Mouse (Mus musculus): Measurements from ENCODE around the gene Scyl2. TPM values are rescaled to one million over a fixed set of nuclear protein-coding genes. Genes with fewer than 3 reads are reported as not detected.
A peak's percentile ranks its signal among the peaks of the same experiment; 100 is the strongest.

Gene Scyl2
- polyA plus RNA-seq, 1 experiment from 2014 or later: 13.0 TPM

GRCm38 (mm10) chr10:89621129-89621528 lies 65.0 kb downstream of the Scyl2 start, which contains the start of gene Slc17a8:
Gene Slc17a8, minus strand, starts transcription at chr10:89621253.
- Histone ChIP-seq H3K4me2 (no peak within 1 kb of the TSS), H3K4me1 (ENCODE audit: insufficient read depth) (no peaks in the 10 kb centered on the region), H3K27ac (ENCODE audit: low read depth) (no peak within 1 kb of the TSS), H3K9ac (no peak within 1 kb of the TSS), H3K27me3 (ENCODE audit: insufficient read depth, low read length) (no peaks in the 10 kb centered on the region), H3K9me3 (ENCODE audit: low read depth, low read length) (no peaks in the 10 kb centered on the region), H3K36me3 (ENCODE audit: insufficient read depth) (no peaks in the 10 kb centered on the region), H3K4me3 (ENCODE audit: low read depth, low read length) (no peak within 1 kb of the TSS)
- ATAC-seq (ENCODE audit: insufficient read depth): no peak
- no peak for TF ChIP-seq CTCF (IDR thresholded peaks at IDR 0.05; ENCODE audit: low read depth)
- DNase-seq: peak; percentile 3
- 19% methylated on average over 7 of the region's 7 CpGs for WGBS

- no peak for TF ChIP-seq CTCF (IDR thresholded peaks at IDR 0.05; ENCODE audit: low read depth)
- 56% methylated on average over 5 of the region's 5 CpGs for WGBS
- Histone ChIP-seq H3K36me3 (ENCODE audit: insufficient read depth) (no peaks in the 10 kb centered on the region), H3K27me3 (ENCODE audit: insufficient read depth, low read length) (no peaks in the 10 kb centered on the region), H3K9me3 (ENCODE audit: low read depth, low read length) (no peaks in the 10 kb centered on the region), H3K4me3 (ENCODE audit: low read depth, low read length) (no peak overlapping the region), H3K9ac (no peak overlapping the region), H3K4me1 (ENCODE audit: insufficient read depth) (no peaks in the 10 kb centered on the region), H3K4me2 (no peak overlapping the region), H3K27ac (ENCODE audit: low read depth) (no peak overlapping the region)
- ATAC-seq (ENCODE audit: insufficient read depth): no peak
- DNase-seq: no peak
Observed at GRCm38 (mm10) chr10:89599311-89599710, 86.8 kb downstream of the Scyl2 start.

- Histone ChIP-seq H3K9ac (no peak overlapping the region), H3K36me3 (ENCODE audit: insufficient read depth) (no peaks in the 10 kb centered on the region), H3K27me3 (ENCODE audit: insufficient read depth, low read length) (no peaks in the 10 kb centered on the region), H3K4me1 (ENCODE audit: insufficient read depth) (no peaks in the 10 kb centered on the region), H3K4me3 (ENCODE audit: low read depth, low read length) (no peak overlapping the region), H3K9me3 (ENCODE audit: low read depth, low read length) (no peaks in the 10 kb centered on the region), H3K27ac (ENCODE audit: low read depth) (no peak overlapping the region), H3K4me2 (no peak overlapping the region)
- DNase-seq: no peak
- WGBS: 75% methylated on average over 4 of the region's 4 CpGs
- ATAC-seq (ENCODE audit: insufficient read depth): no peak
- no peak for TF ChIP-seq CTCF (IDR thresholded peaks at IDR 0.05; ENCODE audit: low read depth)
Observed at GRCm38 (mm10) chr10:89597275-89597674, 88.8 kb downstream of the Scyl2 start.

GRCm38 (mm10) chr10:89595935-89596334 lies 90.2 kb downstream of the Scyl2 start:
- H3K27ac ChIP-seq (ENCODE audit: low read depth): no peak overlapping the region
- TF ChIP-seq CTCF (IDR thresholded peaks at IDR 0.05; ENCODE audit: low read depth): no peak
- 78% methylated on average over 5 of the region's 5 CpGs for WGBS

GRCm38 (mm10) chr10:89595514-89595913 lies 90.6 kb downstream of the Scyl2 start:
- ATAC-seq (ENCODE audit: insufficient read depth): no peak
- no peak for DNase-seq
- TF ChIP-seq CTCF (IDR thresholded peaks at IDR 0.05; ENCODE audit: low read depth): no peak
- H3K9me3 ChIP-seq (ENCODE audit: low read depth, low read length): no peaks in the 10 kb centered on the region
- no peak overlapping the region for H3K9ac ChIP-seq
- H3K27ac ChIP-seq (ENCODE audit: low read depth): no peak overlapping the region
- H3K4me3 ChIP-seq (ENCODE audit: low read depth, low read length): no peak overlapping the region
- WGBS: 55% methylated on average over 1 of the region's 1 CpGs
- no peak overlapping the region for H3K4me2 ChIP-seq
- H3K36me3 ChIP-seq (ENCODE audit: insufficient read depth): no peaks in the 10 kb centered on the region
- no peaks in the 10 kb centered on the region for H3K4me1 ChIP-seq (ENCODE audit: insufficient read depth)
- H3K27me3 ChIP-seq (ENCODE audit: insufficient read depth, low read length): no peaks in the 10 kb centered on the region

More at GRCm38 (mm10) chr10:89595935-89596334, 90.2 kb downstream of the Scyl2 start:
- H3K9me3 ChIP-seq (ENCODE audit: low read depth, low read length): no peaks in the 10 kb centered on the region
- no peak overlapping the region for H3K4me2 ChIP-seq
- no peak for DNase-seq
- ATAC-seq (ENCODE audit: insufficient read depth): no peak
- H3K27me3 ChIP-seq (ENCODE audit: insufficient read depth, low read length): no peaks in the 10 kb centered on the region
- no peaks in the 10 kb centered on the region for H3K36me3 ChIP-seq (ENCODE audit: insufficient read depth)
- H3K4me1 ChIP-seq (ENCODE audit: insufficient read depth): no peaks in the 10 kb centered on the region
- no peak overlapping the region for H3K9ac ChIP-seq
- H3K4me3 ChIP-seq (ENCODE audit: low read depth, low read length): no peak overlapping the region

GRCm38 (mm10) chr10:89594309-89594708 lies 91.8 kb downstream of the Scyl2 start:
- no peak overlapping the region for H3K4me2 ChIP-seq
- DNase-seq: no peak
- H3K4me1 ChIP-seq (ENCODE audit: insufficient read depth): no peaks in the 10 kb centered on the region
- WGBS: 47% methylated on average over 4 of the region's 4 CpGs
- H3K9me3 ChIP-seq (ENCODE audit: low read depth, low read length): no peaks in the 10 kb centered on the region
- H3K9ac ChIP-seq: no peak overlapping the region
- H3K36me3 ChIP-seq (ENCODE audit: insufficient read depth): no peaks in the 10 kb centered on the region
- H3K4me3 ChIP-seq (ENCODE audit: low read depth, low read length): no peak overlapping the region
- ATAC-seq (ENCODE audit: insufficient read depth): no peak
- H3K27ac ChIP-seq (ENCODE audit: low read depth): no peak overlapping the region
- TF ChIP-seq CTCF (IDR thresholded peaks at IDR 0.05; ENCODE audit: low read depth): no peak
- H3K27me3 ChIP-seq (ENCODE audit: insufficient read depth, low read length): no peaks in the 10 kb centered on the region

- Histone ChIP-seq H3K9me3 (ENCODE audit: low read depth, low read length) (no peaks in the 10 kb centered on the region), H3K4me2 (no peak overlapping the region), H3K27ac (ENCODE audit: low read depth) (no peak overlapping the region), H3K36me3 (ENCODE audit: insufficient read depth) (no peaks in the 10 kb centered on the region), H3K4me3 (ENCODE audit: low read depth, low read length) (no peak overlapping the region), H3K27me3 (ENCODE audit: insufficient read depth, low read length) (no peaks in the 10 kb centered on the region), H3K9ac (no peak overlapping the region), H3K4me1 (ENCODE audit: insufficient read depth) (no peaks in the 10 kb centered on the region)
- WGBS: 59% methylated on average over 4 of the region's 4 CpGs
- DNase-seq: peak; percentile 3
- no peak for ATAC-seq (ENCODE audit: insufficient read depth)
- no peak for TF ChIP-seq CTCF (IDR thresholded peaks at IDR 0.05; ENCODE audit: low read depth)
Observed at GRCm38 (mm10) chr10:89592797-89593196, 93.3 kb downstream of the Scyl2 start.

GRCm38 (mm10) chr10:89589877-89590276 lies 96.2 kb downstream of the Scyl2 start:
- no peaks in the 10 kb centered on the region for H3K9me3 ChIP-seq (ENCODE audit: low read depth, low read length)
- H3K36me3 ChIP-seq (ENCODE audit: insufficient read depth): no peaks in the 10 kb centered on the region
- H3K9ac ChIP-seq: no peak overlapping the region
- no peaks in the 10 kb centered on the region for H3K27me3 ChIP-seq (ENCODE audit: insufficient read depth, low read length)
- no peak overlapping the region for H3K4me3 ChIP-seq (ENCODE audit: low read depth, low read length)
- TF ChIP-seq CTCF (IDR thresholded peaks at IDR 0.05; ENCODE audit: low read depth): no peak
- H3K27ac ChIP-seq (ENCODE audit: low read depth): no peak overlapping the region
- DNase-seq (no peak), ATAC-seq (ENCODE audit: insufficient read depth) (no peak)
- no peaks in the 10 kb centered on the region for H3K4me1 ChIP-seq (ENCODE audit: insufficient read depth)
- no peak overlapping the region for H3K4me2 ChIP-seq
- 92% methylated on average over 1 of the region's 1 CpGs for WGBS

Other genes with a start within 250 kb of the Scyl2 start
- 26.3 and 28.8 TPM in 2 replicates for gene Gas2l3, start 242.3 kb downstream of the Scyl2 start, polyA plus RNA-seq (2014; fragmentation: Nextera tagmentation; extraction: Ambion mirVana)
- 0.38 and 0.45 TPM in 2 replicates for gene Nr1h4, start 152.7 kb downstream of the Scyl2 start, polyA plus RNA-seq (2014; fragmentation: Nextera tagmentation; extraction: Ambion mirVana)
- gene Slc17a8, start 65.0 kb downstream of the Scyl2 start, polyA plus RNA-seq (2014; fragmentation: Nextera tagmentation; extraction: Ambion mirVana): not detected in 2 replicates
- 28.8 and 31.5 TPM in 2 replicates for gene Actr6, start 46.0 kb upstream of the Scyl2 start, polyA plus RNA-seq (2014; fragmentation: Nextera tagmentation; extraction: Ambion mirVana)
- gene Uhrf1bp1l, start 58.7 kb upstream of the Scyl2 start, polyA plus RNA-seq (2014; fragmentation: Nextera tagmentation; extraction: Ambion mirVana): 31.3 and 35.1 TPM in 2 replicates
- 0.26 and 1.2 TPM in 2 replicates for gene Anks1b, start 187.2 kb upstream of the Scyl2 start, polyA plus RNA-seq (2014; fragmentation: Nextera tagmentation; extraction: Ambion mirVana)

Data from lung, embryonic 14.5 days (tissue).